Mouse (Mus musculus): ENCODE measurements around the gene Gm13697. TPM values are rescaled to one million over a fixed set of nuclear protein-coding genes. Genes with fewer than 3 reads are reported as not detected.

Gene Gm13697
- total RNA-seq, 4 experiments from 2014 or later = 0.65 to 0.91 (median 0.80) TPM; not detected in 1

DNA sequence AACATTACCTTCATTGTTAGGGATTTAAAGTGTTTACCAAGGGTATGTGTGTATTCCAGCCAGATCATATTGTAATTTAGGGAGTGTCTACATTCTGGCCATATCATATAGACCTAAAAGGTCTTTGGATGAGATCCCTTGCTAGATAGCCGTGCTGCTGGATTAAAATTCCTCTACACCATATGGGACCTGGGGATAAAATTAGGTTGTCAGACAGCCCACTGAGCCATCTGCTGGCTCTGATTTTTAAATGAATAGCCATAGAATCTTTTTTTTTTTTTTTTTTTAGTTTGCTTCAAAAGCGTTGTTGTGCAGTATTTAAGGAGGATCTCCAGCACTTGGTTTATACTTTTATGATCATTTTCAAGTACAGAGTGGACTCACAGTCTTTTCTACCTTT is 48.0 kb downstream of the Gm13697 start:
- no peak for DNase-seq (ENCODE audit: low spot score in 2 of 2)

- DNase-seq (ENCODE audit: low spot score in 2 of 2) = no peak
These were observed 51.5 kb downstream of the Gm13697 start for GRCm38 (mm10) chr2:84035997-84036396.

Other genes with a start within 250 kb of the Gm13697 start
- gene Fam171b, start 172.1 kb upstream of the Gm13697 start, total RNA-seq (2022) = 1 to 10 TPM in 2 of 4 experiments, under 1 TPM in 2; 0.56 to 1.5 (median 0.97) TPM
- not detected for gene Zswim2, start 43.5 kb upstream of the Gm13697 start, total RNA-seq (2022)
- gene Gm13698, start 29.1 kb upstream of the Gm13697 start, total RNA-seq (2022) = under 1 TPM in 3 of 4 experiments, not detected in 1; 0.65 to 0.91 (median 0.80) TPM
- under 1 TPM in 3 of 4 experiments, not detected in 1; 0.65 to 0.91 (median 0.80) TPM for gene Gm13693, start 23.2 kb upstream of the Gm13697 start, total RNA-seq (2022)
- gene Gm13695, start 17.4 kb upstream of the Gm13697 start, total RNA-seq (2022) = 1 to 10 TPM in 1 of 4 experiments, under 1 TPM in 2, not detected in 1; 0.65 to 5.6 (median 0.91) TPM
- gene Gm13696, start 11.6 kb upstream of the Gm13697 start, total RNA-seq (2022) = under 1 TPM in 3 of 4 experiments, not detected in 1; 0.65 to 0.91 (median 0.80) TPM
- gene Gm13694, start 5.8 kb upstream of the Gm13697 start, total RNA-seq (2022) = under 1 TPM in 3 of 4 experiments, not detected in 1; 0.65 to 0.91 (median 0.80) TPM
- gene Gm13691, start 5.8 kb downstream of the Gm13697 start, total RNA-seq (2022) = under 1 TPM in 3 of 4 experiments, not detected in 1; 0.65 to 0.91 (median 0.80) TPM